Comparison of ENCODE assay signal across 40 mouse cellular contexts in the genomic region with DNA sequence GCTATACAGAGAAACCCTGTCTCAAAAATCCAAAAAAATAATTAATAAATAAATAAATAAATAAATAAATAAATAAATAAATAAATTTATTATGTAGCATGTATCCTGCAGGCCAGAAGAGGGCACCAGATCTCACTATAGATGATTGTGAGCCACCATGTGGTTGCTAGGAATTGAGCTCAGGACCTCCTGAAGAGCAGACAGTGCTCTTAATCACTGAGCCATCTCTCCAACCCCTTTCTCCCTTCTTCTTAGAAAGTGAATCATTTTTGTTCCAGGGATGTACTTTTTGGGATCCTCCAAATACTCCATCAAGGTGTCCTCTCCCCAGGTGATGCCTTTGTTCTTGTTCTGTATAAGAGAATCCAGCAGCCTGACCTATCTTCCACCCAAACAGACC. TPM values are rescaled to one million over a fixed set of nuclear protein-coding genes. Genes with fewer than 3 reads are reported as not detected.
DNase-seq lines count a peak whose midpoint lies in the region; ATAC-seq and TF ChIP-seq lines count a peak whose summit lies in the region.
"Had no signal": no experiment of that assay in that cellular context is flagged by ENCODE, and none has a peak within 500 bp of the region (broad histone marks: within the 10 kb centered on the region; RNA-seq: fewer than 3 reads in every experiment).

No protein-coding gene starts in this region.

- no peak overlapping the region for H3K27ac ChIP-seq in limb, embryonic 11.5 days (replicated peaks; ENCODE audit: low read depth, low read length)
- no peak overlapping the region for H3K27ac ChIP-seq in limb, embryonic 10.5 days
- H3K27ac ChIP-seq: embryonic facial prominence, embryonic 12.5 days; forebrain, embryonic 15.5 days; hindbrain, embryonic 13.5 days; kidney, embryonic 15.5 days; liver, embryonic 13.5 days; midbrain, embryonic 10.5 days; midbrain, embryonic 15.5 days had no signal

- peak; percentile 28 for DNase-seq in CD4-positive, CD25-positive, alpha-beta regulatory T cell, adult 2 months (ENCODE audit: low read depth, low spot score)
- DNase-seq in limb, embryonic 11.5 days (ENCODE audit: low spot score), result peak; percentile 13
- no peak for DNase-seq in limb, embryonic 10.5 days (ENCODE audit: low spot score)
- DNase-seq in R1 (ENCODE audit: low read depth, low spot score), result peak; percentile 66
- DNase-seq in adrenal gland, adult 2 months, result no peak
- no peak for DNase-seq in right cerebral cortex, postnatal 14 days
- DNase-seq: adrenal gland, postnatal 14 days; cerebellum, adult 11 months; cerebellum, adult 9-10 months; embryo, embryonic 11 days; gastrocnemius, postnatal 25 days; heart, adult 11 months; heart, postnatal 4 days; kidney, postnatal 4 days; layer of hippocampus, adult 9-11 months; liver, embryonic 13.5 days; lung, adult 2 months; lung, postnatal 14 days; right cerebral cortex, adult 18-20 months; right cerebral cortex, postnatal 4 days; thymus, postnatal 14 days had no signal

- no peaks in the 10 kb centered on the region for H3K27me3 ChIP-seq in limb, embryonic 11.5 days (ENCODE audit: control insufficient read depth, insufficient read depth, low read length)
- no peaks in the 10 kb centered on the region for H3K27me3 ChIP-seq in limb, embryonic 10.5 days (ENCODE audit: low read depth, poor library complexity, severe bottlenecking)
- no peaks in the 10 kb centered on the region for H3K27me3 ChIP-seq in E14TG2a.4 (ENCODE audit: insufficient read depth, low read length)
- H3K27me3 ChIP-seq: embryonic facial prominence, embryonic 12.5 days; forebrain, embryonic 15.5 days; hindbrain, embryonic 13.5 days; kidney, embryonic 15.5 days; liver, embryonic 13.5 days; midbrain, embryonic 15.5 days had no signal

- peak; percentile 19; the same call in 1 of the 2 replicates for TF ChIP-seq CTCF in E14TG2a.4 (conservative IDR thresholded peaks at IDR 0.05; ENCODE audit: low read length)

- no peak for ATAC-seq in CD4-positive, CD25-positive, alpha-beta regulatory T cell, adult 4 months
- no peak for ATAC-seq in limb, embryonic 11.5 days (ENCODE audit: insufficient number of reproducible peaks, low FRiP score, low TSS enrichment, low read depth)
- ATAC-seq: forebrain, embryonic 15.5 days; intestine, postnatal 0 days; midbrain, embryonic 15.5 days had no signal

- H3K4me3 ChIP-seq in limb, embryonic 11.5 days (ENCODE audit: low read depth, low read length), result no peak overlapping the region
- H3K4me3 ChIP-seq in limb, embryonic 10.5 days, result no peak overlapping the region
- H3K4me3 ChIP-seq in E14TG2a.4 (replicated peaks; ENCODE audit: low read length), result no peak overlapping the region
- H3K4me3 ChIP-seq: embryonic facial prominence, embryonic 12.5 days; forebrain, embryonic 15.5 days; hindbrain, embryonic 13.5 days; kidney, embryonic 15.5 days; liver, embryonic 13.5 days; midbrain, embryonic 10.5 days; midbrain, embryonic 15.5 days had no signal

- no peaks in the 10 kb centered on the region for H3K36me3 ChIP-seq in limb, embryonic 11.5 days (ENCODE audit: control insufficient read depth, insufficient read depth, low read length)
- no peaks in the 10 kb centered on the region for H3K36me3 ChIP-seq in limb, embryonic 10.5 days
- no peaks in the 10 kb centered on the region for H3K36me3 ChIP-seq in E14TG2a.4 (ENCODE audit: insufficient read depth, low read length)
- H3K36me3 ChIP-seq: embryonic facial prominence, embryonic 12.5 days; forebrain, embryonic 15.5 days; hindbrain, embryonic 13.5 days; kidney, embryonic 15.5 days; liver, embryonic 13.5 days; midbrain, embryonic 10.5 days; midbrain, embryonic 15.5 days had no signal

- H3K4me2 ChIP-seq in limb, embryonic 11.5 days (ENCODE audit: low read depth, severe bottlenecking), result no peak overlapping the region
- H3K4me2 ChIP-seq: embryonic facial prominence, embryonic 12.5 days; forebrain, embryonic 15.5 days; heart, embryonic 11.5 days; hindbrain, embryonic 13.5 days; kidney, embryonic 15.5 days; liver, embryonic 13.5 days; midbrain, embryonic 15.5 days had no signal

- no peak overlapping the region for H3K9ac ChIP-seq in limb, embryonic 11.5 days (ENCODE audit: low read length)
- H3K9ac ChIP-seq: embryonic facial prominence, embryonic 12.5 days; forebrain, embryonic 15.5 days; hindbrain, embryonic 13.5 days; kidney, embryonic 15.5 days; liver, embryonic 13.5 days; midbrain, embryonic 15.5 days had no signal

- H3K4me1 ChIP-seq in limb, embryonic 11.5 days (ENCODE audit: control insufficient read depth, insufficient read depth, low read length), result no peaks in the 10 kb centered on the region
- no peaks in the 10 kb centered on the region for H3K4me1 ChIP-seq in limb, embryonic 10.5 days
- no peaks in the 10 kb centered on the region for H3K4me1 ChIP-seq in E14TG2a.4 (replicated peaks; ENCODE audit: low read depth, low read length)
- H3K4me1 ChIP-seq: embryonic facial prominence, embryonic 12.5 days; forebrain, embryonic 15.5 days; hindbrain, embryonic 13.5 days; kidney, embryonic 15.5 days; midbrain, embryonic 10.5 days; midbrain, embryonic 15.5 days had no signal

- H3K9me3 ChIP-seq in limb, embryonic 11.5 days (ENCODE audit: control insufficient read depth, low read length), result no peaks in the 10 kb centered on the region
- no peaks in the 10 kb centered on the region for H3K9me3 ChIP-seq in limb, embryonic 10.5 days (replicated peaks)
- no peaks in the 10 kb centered on the region for H3K9me3 ChIP-seq in E14TG2a.4 (ENCODE audit: low read length)
- H3K9me3 ChIP-seq: embryonic facial prominence, embryonic 12.5 days; forebrain, embryonic 15.5 days; hindbrain, embryonic 13.5 days; kidney, embryonic 15.5 days; liver, embryonic 13.5 days; midbrain, embryonic 10.5 days; midbrain, embryonic 15.5 days had no signal

RNA-seq across cellular contexts. Expression of a gene that starts 14.6 kb away (rescaled TPM):
- not detected for polyA plus RNA-seq in CD4-positive, CD25-positive, alpha-beta regulatory T cell, adult 4 months (2017; shearing (Covaris generic))
- polyA plus RNA-seq in limb, embryonic 11.5 days (2014; fragmentation: Nextera tagmentation; extraction: Ambion mirVana), result not detected in 2 replicates
- 0.13 TPM in 1 of 2 replicates, not detected in the other for polyA plus RNA-seq in limb, embryonic 10.5 days (2016; fragmentation: Nextera tagmentation; extraction: Ambion mirVana)
- total RNA-seq in adrenal gland, adult 2 months (2021), result not detected
- polyA plus RNA-seq in adrenal gland, adult 2 months (2012; rRNA removed), result not detected in 2 replicates
- total RNA-seq: gastrocnemius, adult 18-20 months; gastrocnemius, postnatal 25 days; heart, postnatal 4 days; left cerebral cortex, adult 18-20 months; left cerebral cortex, postnatal 25 days had no signal
- polyA plus RNA-seq: embryonic facial prominence, embryonic 12.5 days; forebrain, embryonic 15.5 days; frontal cortex, adult 2 months; heart, embryonic 11.5 days; heart, embryonic 16.5 days; intestine, postnatal 0 days; lung, adult 2 months; midbrain, embryonic 15.5 days; neural tube, embryonic 11.5 days; spleen, adult 2 months; urinary bladder, adult 2 months had no signal

RNA-seq across cellular contexts. Expression of a gene that starts 19.9 kb away (rescaled TPM):
- not detected for polyA plus RNA-seq in CD4-positive, CD25-positive, alpha-beta regulatory T cell, adult 4 months (2017; shearing (Covaris generic))
- 0.20 TPM in 1 of 2 replicates, not detected in the other for polyA plus RNA-seq in limb, embryonic 11.5 days (2014; fragmentation: Nextera tagmentation; extraction: Ambion mirVana)
- 0.24 TPM in 1 of 2 replicates, not detected in the other for polyA plus RNA-seq in limb, embryonic 10.5 days (2016; fragmentation: Nextera tagmentation; extraction: Ambion mirVana)
- under 1 TPM; 0.31 to 0.35 TPM for total RNA-seq in adrenal gland, adult 2 months (2021)
- not detected in 2 replicates for polyA plus RNA-seq in adrenal gland, adult 2 months (2012; rRNA removed)
- total RNA-seq: gastrocnemius, adult 18-20 months; gastrocnemius, postnatal 25 days had no signal
- polyA plus RNA-seq: liver, embryonic 13.5 days; spleen, adult 2 months had no signal

RNA-seq across cellular contexts. Expression of a gene that starts 21.3 kb away (rescaled TPM):
- polyA plus RNA-seq in CD4-positive, CD25-positive, alpha-beta regulatory T cell, adult 4 months (2017; shearing (Covaris generic)), result 10 to 100 TPM; 54.8 to 75.6 TPM
- polyA plus RNA-seq in limb, embryonic 11.5 days (2014; fragmentation: Nextera tagmentation; extraction: Ambion mirVana), result 72.3 and 77.3 TPM in 2 replicates
- polyA plus RNA-seq in limb, embryonic 10.5 days (2016; fragmentation: Nextera tagmentation; extraction: Ambion mirVana), result 63.1 and 81.1 TPM in 2 replicates
- total RNA-seq in adrenal gland, adult 2 months (2021), result 10 to 100 TPM; 47.4 to 51.5 TPM
- polyA plus RNA-seq in adrenal gland, adult 2 months (2012; rRNA removed), result 43.8 and 53.1 TPM in 2 replicates

RNA-seq across cellular contexts. Expression of a gene that starts 21.4 kb away (rescaled TPM):
- polyA plus RNA-seq in CD4-positive, CD25-positive, alpha-beta regulatory T cell, adult 4 months (2017; shearing (Covaris generic)), result 1 to 10 TPM in 1 of 2 experiments, not detected in 1; 3.0 TPM
- polyA plus RNA-seq in limb, embryonic 11.5 days (2014; fragmentation: Nextera tagmentation; extraction: Ambion mirVana), result 3.8 TPM in 2 replicates
- 2.8 and 3.9 TPM in 2 replicates for polyA plus RNA-seq in limb, embryonic 10.5 days (2016; fragmentation: Nextera tagmentation; extraction: Ambion mirVana)
- total RNA-seq in adrenal gland, adult 2 months (2021), result under 1 TPM; 0.97 to 0.98 TPM
- 4.7 and 4.8 TPM in 2 replicates for polyA plus RNA-seq in adrenal gland, adult 2 months (2012; rRNA removed)
- total RNA-seq: adrenal gland, postnatal 14 days; gastrocnemius, adult 18-20 months; gastrocnemius, postnatal 25 days; heart, postnatal 4 days; left cerebral cortex, adult 18-20 months; left cerebral cortex, postnatal 25 days; neutrophil, adult 5-6 weeks had no signal

RNA-seq across cellular contexts. Expression of a gene that starts 47.1 kb away (rescaled TPM):
- polyA plus RNA-seq in CD4-positive, CD25-positive, alpha-beta regulatory T cell, adult 4 months (2017; shearing (Covaris generic)), result 10 to 100 TPM; 12.3 to 26.4 TPM
- polyA plus RNA-seq in limb, embryonic 11.5 days (2014; fragmentation: Nextera tagmentation; extraction: Ambion mirVana), result 26.5 and 31.0 TPM in 2 replicates
- polyA plus RNA-seq in limb, embryonic 10.5 days (2016; fragmentation: Nextera tagmentation; extraction: Ambion mirVana), result 41.1 and 43.0 TPM in 2 replicates
- 10 to 100 TPM; 39.2 to 48.9 TPM for total RNA-seq in adrenal gland, adult 2 months (2021)
- polyA plus RNA-seq in adrenal gland, adult 2 months (2012; rRNA removed), result 15.4 and 18.9 TPM in 2 replicates

Comparison
In these comparisons a context has a peak if more than half of its experiments do, and no peak if none do; other contexts are left out.
1. DNase-seq: peak in CD4-positive, CD25-positive, alpha-beta regulatory T cell, adult 2 months (single experiment), limb, embryonic 11.5 days (single experiment) and R1 (single experiment); none in limb, embryonic 10.5 days (single experiment), adrenal gland, adult 2 months (single experiment) and right cerebral cortex, postnatal 14 days (single experiment).